Mouse (Mus musculus): ENCODE data around the gene Gpkow. TPM values are rescaled to one million over a fixed set of nuclear protein-coding genes. Genes with fewer than 3 reads are reported as not detected.
"Not testable (repeated sequence)": the region's sequence is repeated elsewhere in the genome, so short reads cannot be mapped to it uniquely, and the experiment has no call there.

The Gpkow gene
- total RNA-seq, 2 experiments from 2014 or later = 33.8 to 34.2 TPM

DNA sequence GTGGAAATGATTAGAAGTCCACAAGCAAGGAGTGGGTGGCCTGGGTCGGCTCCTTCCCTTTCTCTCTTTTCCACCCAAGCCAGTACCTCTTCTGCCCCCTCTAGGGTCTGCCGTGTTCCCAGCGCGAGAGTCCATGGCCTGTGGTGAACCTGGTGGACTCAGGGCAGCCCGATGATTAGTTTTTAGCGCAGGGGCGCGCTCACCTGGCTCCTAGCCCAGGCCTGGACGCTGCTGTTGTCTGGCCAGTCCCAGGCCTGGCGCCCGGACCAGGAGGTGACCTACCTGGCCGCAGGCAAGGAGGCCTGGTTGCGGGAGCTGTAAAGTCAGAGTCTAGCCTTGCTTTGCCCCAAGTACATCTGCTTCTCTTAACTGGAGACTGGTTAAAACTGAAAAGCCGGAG is 16.1 kb upstream of the Gpkow start, which contains the start of gene Magix:
Magix (minus strand) TSS at position 388 of the 400 bp plus-strand sequence.
- no peak for DNase-seq (ENCODE audit: low spot score in 2 of 2)

DNA sequence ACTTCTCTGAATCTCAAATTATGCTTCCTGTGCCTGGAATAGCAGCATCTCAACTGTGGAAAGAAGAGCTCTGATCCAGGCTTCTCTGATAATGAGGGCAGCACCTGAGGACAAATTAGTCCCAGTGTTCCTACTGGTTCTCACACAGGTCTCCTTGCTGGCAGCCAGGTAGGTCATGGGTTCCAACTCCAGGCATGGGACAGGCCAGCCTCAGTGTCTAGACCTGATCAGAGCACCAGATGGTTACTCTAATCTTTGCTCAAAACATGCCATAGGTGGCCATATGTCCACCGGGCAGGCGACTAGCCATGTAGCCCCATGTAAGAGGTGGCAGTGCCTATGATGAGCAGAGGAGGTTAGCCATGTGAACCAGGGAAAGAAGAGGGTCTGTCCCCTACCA is 8.6 kb upstream of the Gpkow start:
- DNase-seq (ENCODE audit: low spot score in 2 of 2) = no peak

DNA sequence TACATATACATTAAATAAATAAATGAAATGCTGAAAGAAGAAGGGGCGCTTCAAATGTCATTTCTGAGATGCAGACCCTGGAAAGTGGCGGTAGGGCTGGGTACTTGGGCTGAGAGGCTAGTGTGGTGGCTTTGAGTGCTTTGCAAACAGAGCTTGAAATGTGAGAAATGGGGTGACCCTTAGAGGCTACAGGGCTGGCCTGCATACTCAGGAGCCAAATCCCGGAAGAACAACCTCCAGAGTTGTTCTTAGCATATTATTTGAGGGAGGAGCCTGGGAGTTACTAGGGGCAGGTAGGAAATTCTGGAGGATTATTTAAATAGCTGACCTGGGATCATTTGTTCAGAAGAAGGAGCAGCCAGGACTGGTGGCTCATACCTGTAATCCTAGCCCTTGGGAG is 6.4 kb upstream of the Gpkow start:
- DNase-seq (ENCODE audit: low spot score in 2 of 2) = no peak

DNA sequence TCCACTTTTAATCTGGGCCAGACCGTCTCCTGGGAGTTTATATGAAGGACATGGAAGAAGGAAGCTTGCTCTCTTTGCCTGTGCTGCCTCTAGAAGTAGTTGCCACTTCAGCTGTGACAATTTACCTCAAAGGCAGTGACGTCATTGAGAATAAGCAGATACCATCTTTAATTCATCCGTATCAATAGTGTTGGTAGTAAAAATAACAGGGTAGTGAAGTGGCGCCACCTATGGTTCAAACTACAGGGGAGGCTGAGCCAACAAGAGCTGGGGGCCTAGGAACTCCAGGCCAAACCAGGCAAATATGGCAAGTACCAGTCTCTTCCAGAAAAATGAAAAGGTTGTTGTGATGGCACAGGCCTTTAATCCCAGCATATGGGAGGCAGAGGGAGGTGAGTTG is 4.1 kb upstream of the Gpkow start:
- peak in 1 of 2 experiments; percentile 34 for DNase-seq (ENCODE audit: low spot score in 2 of 2)

DNA sequence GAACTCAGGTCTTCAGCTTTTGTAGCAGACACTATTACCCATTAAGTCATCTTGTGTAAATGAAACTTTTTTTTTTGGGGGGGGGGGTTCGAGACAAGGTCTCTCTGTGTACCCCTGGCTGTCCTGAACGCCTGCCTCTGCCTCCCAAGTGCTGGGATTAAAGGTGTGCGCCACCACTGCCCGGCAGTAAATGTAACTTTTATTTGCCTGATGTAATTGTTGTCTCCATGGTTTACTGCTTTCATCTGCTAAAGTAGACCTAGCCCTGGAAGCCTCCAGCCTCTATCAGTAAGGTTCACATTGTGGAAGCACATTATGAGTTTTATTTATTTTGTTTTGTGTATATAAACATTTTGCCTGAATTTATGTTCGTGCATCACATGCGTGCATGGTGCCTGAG is 411 bp upstream of the Gpkow start:
- DNase-seq (ENCODE audit: low spot score in 2 of 2) = no peak

DNA sequence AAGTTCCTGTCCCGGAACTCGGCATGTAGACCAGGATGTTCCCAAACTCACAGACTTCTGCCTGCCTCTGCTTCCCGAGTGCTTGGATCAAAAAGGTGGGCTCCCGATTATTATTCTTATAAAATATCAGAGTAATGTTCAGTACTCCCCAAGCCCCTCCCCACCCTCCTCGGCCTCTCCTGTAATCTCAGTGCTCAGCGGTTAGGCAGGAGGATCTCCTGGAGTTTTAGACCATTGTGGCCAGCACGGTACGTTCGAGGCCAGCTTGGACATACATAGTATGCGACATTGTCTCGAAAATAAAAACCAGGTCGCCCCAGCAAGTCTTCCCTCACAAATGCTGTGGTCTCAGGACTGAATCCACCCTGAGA is 16.8 kb downstream of the Gpkow start:
- not testable (repeated sequence) for DNase-seq (ENCODE audit: low spot score in 2 of 2)

DNA sequence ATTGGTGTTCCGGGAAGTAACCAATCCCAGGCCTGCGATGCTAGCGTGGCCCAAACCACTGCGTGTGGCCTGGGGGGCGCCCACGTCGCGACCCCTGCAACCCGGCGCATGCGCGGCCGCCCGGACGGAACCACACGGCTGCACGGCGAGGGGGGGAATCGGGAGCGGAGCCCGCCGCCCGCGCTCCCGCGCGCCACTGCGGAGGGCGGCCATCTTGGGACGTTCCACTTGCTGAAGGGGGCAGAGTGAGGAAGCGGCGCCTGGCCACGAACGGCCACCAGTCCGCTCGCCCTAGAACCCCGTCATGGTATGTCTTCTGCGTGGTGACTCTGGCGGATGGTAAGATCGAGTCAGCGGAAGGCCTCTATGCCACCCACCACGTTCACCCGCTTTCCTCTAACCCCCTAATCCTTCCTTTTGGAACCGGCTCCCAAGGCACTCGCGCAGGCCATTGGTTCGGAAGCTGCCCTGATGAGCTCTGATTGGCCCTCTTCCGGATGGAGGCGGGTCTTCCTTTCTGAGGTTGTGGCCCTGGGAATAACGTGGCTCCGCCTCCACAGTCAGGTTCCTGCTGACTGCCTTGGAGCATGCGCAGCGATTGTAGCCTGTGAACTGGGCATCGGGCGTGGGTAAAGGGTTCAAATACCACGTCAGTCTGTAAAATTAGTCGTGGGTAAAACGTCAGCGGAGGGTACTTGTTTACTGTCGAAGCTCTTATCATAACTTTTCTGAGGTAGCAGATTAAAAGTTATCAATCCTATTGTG is 17.4 kb downstream of the Gpkow start, which contains the start of gene Wdr45:
Wdr45 (plus strand) TSS at position 199 of the 765 bp plus-strand sequence.
- DNase-seq (ENCODE audit: low spot score in 2 of 2) = peak; percentile 86 to 92

DNA sequence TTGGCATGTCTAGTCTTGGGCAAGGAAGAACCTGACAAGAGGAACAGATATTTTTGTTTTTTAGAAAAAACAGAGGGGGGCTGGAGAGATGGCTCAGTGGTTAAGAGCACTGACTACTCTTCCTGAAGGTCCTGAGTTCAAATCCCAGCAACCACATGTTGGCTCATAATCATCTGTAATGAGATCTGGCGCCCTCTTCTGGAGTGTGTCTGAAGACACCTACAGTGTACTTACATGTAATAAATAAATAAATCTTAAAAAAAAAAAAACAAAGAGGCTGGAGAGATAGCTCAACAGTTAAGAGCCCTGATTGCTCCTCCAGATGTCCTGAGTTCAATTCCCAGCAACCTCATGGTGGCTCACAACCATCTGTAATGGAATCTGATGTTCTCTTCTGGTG is 19.1 kb downstream of the Gpkow start:
- not testable (repeated sequence) for DNase-seq (ENCODE audit: low spot score in 2 of 2)

DNA sequence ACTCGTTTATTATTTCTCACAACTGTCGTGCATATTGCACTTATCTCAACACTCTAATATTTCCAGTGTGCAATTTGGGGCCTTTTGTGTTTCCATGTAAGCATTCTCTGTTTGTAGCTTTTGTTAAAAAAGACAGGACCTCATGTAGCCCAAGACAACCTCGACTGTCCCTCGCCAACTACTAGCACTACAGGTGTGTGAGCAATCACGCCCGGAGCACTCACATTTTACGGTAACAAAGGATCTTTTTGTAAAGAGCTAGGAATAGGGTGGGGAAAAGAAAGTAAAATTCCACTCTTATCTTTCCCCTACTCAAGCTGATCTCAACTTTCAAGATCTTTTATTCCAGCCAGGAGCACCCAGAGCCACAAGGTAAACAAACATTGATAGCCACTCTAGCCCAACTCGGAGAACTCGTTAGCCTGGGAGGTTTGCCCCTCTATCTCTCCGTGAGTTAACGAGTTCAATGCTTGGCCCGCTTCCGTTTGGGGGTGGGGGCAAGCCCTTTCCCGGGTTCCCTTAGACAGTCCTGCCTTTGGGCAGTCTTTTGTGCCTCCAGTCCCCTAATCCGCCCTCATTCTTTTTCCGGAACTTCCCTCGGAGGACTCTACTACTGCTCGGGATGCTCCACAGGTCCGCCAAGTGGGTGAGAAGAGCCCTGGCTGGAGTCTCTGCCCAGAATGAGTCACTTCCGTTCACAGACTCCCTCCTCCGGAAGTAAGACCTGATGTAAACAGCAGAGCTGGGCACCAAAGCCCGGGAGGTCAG is 24.8 kb downstream of the Gpkow start, which contains the start of gene Gm45208:
Gm45208 (plus strand) TSS at position 732 of the 768 bp plus-strand sequence.
- peak; percentile 48 to 62 for DNase-seq (ENCODE audit: low spot score in 2 of 2)

DNA sequence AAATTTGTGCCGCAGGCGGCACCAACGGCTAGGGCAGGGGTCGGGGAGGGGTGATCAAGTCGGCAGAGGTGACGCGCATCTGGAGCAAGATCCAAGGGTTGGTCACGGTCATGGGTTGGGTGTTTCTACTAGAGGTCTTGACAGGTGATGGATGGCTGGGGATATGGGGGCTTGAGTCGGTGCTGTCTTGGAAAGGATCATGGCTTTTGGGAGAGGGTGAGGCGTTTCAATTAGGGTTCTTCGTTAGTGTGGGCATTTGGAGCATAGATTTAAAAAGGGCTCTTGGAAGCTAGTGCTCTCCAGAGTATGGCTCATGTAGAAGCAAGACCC is 25.3 kb downstream of the Gpkow start:
- no peak for DNase-seq (ENCODE audit: low spot score in 2 of 2)

DNA sequence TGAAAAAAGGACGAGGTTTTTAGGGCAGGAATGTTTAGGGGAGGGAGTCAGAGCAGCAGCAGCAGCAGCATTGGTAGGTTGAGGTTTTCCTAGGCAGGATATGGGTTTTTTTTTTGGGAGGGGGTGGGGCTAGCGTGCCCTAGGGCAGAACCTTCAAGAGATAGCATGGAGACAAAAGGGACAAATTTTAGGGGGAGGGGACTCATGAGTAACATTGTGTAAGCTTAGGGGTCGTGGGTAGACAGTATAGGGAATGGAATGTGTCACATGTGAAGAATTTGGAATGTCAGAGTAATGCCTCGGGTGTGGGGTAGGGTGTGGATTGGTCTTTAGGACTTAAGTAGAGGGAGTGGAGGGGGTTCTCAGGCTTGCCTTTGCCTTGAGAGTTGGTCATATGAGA is 25.8 kb downstream of the Gpkow start:
- no peak for DNase-seq (ENCODE audit: low spot score in 2 of 2)

DNA sequence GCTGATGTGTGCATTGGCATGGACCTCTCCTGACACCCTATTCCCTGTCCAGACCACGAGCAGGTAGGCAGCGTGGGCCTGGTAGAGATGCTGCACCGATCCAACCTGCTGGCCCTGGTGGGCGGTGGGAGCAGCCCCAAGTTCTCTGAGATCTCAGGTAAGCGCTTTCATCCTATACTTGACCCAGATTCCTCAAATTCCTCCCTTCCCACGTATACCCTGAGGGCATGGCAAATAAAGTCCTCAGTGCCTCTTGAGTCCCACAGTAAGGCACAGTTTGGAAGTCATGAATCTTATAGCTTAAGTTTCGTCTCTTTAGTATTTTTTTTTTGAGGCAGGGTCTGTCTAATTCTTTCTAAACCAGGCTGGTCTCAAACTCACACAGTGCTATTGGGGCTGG is 27.2 kb downstream of the Gpkow start:
- DNase-seq (ENCODE audit: low spot score in 2 of 2) = no peak

DNA sequence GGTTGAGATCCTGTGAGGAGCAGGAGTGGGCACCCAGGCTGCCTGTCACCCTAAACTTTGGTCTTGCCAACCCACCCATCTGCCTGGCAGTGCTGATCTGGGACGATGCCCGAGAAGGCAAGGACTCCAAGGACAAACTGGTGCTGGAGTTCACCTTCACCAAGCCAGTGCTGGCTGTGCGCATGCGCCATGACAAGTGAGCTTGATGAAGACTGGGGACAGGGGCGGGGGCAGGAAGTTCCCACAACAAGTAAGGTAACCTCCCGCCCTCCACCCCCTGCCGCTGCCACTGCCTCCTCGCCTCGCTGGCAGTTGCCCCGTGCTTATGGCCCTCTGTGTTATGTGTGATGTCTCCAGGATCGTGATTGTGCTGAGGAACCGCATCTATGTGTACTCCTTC is 28.9 kb downstream of the Gpkow start:
- no peak for DNase-seq (ENCODE audit: low spot score in 2 of 2)

DNA sequence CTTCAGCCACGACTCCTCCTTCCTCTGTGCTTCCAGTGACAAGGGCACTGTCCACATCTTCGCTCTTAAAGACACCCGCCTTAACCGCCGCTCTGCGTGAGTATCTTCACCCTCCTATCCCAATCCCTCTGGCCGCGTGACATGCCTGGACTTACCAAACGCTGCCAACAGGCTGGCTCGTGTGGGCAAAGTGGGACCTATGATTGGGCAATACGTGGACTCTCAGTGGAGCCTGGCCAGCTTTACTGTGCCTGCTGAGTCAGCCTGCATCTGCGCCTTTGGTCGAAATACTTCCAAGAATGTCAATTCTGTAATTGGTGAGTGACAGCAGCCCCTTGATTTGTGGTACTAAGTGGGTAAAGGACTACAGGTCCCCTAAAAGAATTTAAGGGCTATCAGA is 30.2 kb downstream of the Gpkow start:
- no peak for DNase-seq (ENCODE audit: low spot score in 2 of 2)

DNA sequence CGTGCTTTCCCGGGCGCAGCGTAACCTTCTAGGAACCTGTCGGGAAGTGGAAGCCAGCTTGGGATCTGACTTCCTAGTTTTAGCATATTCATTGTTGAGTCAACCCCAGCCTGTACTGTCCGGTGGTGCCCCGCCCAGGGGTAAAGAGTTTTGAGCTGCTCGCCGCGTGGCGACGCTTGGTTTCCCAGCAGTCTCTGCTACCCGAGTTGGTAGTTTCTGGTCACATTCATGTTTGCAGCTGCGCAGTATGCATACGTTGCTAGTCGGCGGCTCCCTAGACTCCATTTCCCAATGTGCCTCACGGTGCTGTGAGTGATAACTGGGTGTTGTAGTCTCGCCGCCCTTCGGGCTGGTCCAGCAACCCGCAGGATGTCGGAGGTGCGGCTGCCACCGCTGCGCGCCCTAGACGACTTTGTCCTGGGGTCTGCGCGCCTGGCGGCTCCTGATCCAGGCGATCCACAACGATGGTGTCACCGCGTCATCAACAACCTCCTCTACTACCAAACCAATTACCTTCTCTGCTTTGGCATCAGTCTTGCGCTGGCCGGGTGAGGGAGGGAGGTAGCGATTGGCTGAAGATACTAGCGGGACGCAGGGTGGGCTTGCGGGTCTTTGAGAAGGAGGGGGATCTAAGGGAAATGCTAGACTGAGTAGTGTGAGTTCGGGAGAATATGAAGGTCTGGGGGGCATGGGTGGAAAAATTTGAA is 31.4 kb downstream of the Gpkow start, which contains the start of gene Praf2:
Praf2 (plus strand) TSS at position 225 of the 707 bp plus-strand sequence.
- peak; percentile 75 to 87 for DNase-seq (ENCODE audit: low spot score in 2 of 2)

DNA sequence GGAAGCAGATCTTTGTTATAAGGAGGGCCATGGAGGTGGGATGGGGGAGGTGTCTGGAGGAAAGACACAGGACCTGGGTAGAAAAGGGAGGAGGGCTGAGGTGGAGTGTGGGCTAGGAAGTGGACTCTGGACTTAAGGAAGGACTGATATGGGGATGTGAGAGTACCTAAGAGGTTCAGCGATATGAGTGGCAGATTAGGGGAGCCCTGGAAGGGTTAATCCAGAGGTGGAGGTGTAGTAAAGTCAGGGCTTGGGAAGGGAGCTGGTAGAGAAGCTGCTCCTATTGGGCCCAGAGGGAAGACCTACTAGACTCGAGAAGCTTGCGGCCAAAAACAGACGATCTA is 32.0 kb downstream of the Gpkow start:
- no peak for DNase-seq (ENCODE audit: low spot score in 2 of 2)

DNA sequence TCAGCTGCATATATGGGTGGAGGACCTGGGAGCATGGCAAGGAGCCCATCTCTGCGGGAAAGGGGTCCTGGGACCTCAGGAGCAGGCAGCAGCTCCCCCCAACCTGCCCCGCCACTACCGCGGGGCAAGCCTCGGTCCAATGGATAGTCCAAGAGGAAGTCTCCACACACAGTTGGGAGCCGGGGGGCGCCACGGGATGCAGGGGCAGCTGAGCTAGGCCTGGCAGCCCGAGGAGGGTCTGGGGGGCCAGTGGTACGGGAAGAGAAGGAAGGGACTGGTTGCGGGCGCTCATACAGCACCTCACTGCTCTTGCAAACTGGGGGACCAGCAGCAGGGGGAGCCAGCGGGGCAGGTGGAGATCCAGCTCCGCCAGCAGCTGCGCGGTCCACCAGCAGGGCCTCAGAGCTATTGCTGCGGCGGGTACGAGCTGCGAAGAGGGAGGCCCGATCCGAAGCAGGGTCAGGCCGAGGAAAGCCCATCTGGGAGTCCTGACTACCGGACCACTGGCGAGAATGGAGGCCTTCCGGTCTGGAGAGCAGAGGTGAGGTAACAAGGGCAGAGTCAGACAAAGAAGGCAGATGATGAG is 36.7 kb downstream of the Gpkow start:
- DNase-seq (ENCODE audit: low spot score in 2 of 2) = peak; percentile 40 to 59

DNA sequence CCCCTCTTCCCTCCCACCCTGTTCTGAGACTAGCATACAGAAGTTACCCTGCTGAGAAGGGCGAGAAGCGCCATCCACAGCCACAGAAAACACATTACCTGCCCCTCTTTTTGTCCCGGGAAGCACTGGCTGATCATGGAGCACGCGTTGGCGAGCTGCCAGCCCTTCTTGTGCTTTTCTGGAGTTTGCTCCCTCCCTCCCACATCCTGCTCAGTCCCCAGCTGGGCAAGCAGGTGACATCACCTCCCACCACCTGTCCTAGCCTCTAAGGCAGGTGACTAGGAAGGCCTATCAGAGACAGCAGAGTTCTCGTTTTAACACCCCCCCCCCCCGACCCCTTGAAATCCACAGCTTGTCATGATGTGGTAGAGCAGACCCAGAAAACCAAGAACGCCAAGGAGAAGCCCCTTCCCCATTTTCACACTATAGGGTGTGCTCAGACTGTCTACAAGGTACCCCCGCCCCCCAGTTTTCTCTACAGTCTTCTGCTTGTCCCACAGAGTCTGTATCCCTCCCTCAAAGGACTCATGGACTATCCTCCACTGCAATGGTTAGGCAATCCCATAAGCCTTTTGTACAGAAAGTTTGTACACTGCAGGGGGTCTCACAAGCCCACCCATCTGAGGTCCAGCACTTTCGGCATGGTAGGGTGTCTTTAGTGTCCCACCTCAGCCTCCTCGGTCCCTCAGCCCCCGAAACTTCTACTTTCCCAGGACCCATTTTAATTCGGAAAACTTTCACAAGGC is 42.6 kb downstream of the Gpkow start:
- DNase-seq (ENCODE audit: low spot score in 2 of 2) = peak in 1 of 2 experiments; percentile 23

DNA sequence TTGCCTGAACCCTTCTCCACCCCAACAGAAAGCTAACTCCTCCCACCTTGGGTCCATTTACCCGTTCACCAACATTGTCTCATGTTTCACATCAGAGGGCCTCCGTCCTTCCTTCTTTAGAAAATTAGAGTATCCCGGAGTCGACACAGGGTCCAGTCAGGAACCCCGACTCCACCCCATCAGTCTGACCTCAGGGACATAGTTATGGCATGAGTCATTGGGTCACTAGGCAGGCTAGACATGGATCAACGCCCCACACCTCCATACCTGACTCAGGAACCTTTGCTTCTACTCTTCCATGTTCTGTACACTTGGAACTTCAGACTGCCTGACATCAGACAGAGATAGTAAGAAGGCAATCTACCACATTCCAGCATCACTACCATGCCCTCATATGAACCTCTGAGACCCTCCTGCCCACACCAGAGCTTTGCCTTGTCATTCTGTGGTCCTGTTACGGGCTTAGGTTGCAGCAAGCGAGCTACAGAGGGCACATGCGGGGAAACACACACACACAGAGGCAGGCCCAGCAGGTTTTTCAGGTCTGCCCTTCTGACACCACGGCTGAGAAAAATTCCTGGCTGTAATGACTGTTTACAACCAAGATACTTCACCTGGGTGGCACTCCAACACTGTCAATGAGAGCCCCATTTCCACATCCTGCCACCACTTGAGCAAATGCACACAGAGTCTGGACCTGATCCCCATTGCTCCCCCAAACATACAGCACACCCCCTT is 43.3 kb downstream of the Gpkow start:
- no peak for DNase-seq (ENCODE audit: low spot score in 2 of 2)

DNA sequence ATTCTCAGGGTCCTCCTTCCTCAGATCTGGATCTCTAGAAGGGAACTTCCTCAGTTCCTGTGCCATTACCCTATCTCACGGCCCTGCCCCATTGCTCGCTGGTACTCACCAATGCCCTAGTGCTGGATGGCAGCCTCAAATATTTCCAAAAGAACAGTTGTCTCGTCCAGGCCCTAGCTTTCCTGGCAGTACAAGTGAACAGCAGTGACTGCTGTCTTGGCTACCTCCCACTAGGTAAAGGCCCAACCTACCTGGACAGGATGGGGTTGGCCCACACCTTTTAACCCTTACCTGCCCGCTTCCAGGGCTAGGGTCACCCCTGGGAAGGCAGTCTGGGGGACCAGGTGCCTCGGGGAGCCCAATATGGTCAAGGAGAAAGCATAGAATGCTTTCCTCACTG is 44.2 kb downstream of the Gpkow start:
- DNase-seq (ENCODE audit: low spot score in 2 of 2) = no peak
